Mouse (Mus musculus): ENCODE data around the gene Ucma.

DNA sequence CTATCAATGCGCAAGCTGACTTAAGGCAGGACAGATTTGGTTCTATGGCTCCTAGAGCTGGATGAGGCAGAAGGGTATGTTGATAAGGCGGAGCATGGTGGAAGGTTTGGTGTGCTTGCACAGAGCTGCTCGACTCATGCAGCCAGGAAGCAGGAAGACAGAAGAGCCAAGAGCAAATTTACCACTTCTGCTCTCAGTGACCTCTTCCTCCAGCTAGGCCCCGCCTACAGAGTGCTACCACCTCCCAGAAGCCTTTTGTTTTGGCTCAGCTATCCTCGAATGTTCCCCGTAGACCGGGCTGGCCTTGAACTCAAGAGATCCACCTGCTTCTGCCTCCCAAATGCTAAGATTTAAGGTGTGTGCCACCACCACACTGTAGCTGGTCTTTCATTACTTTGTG, 38.7 kb downstream of the Ucma start:
- TF ChIP-seq CTCF (IDR thresholded peaks at IDR 0.05; ENCODE audit: low read depth, low read length) (no peak), POLR2A (IDR thresholded peaks at IDR 0.05; ENCODE audit: borderline replicate concordance, low read depth, low read length) (no peak)
